Mouse (Mus musculus): ENCODE measurements around the gene Slc25a51. TPM values are rescaled to one million over a fixed set of nuclear protein-coding genes. Genes with fewer than 3 reads are reported as not detected.

Slc25a51 gene
- polyA plus RNA-seq (2012; rRNA removed): 98.9 and 105 TPM in 2 replicates

- Histone ChIP-seq H3K4me3 (ENCODE audit: insufficient read depth, low read length) (peak within 1 kb of the TSS; percentile 52), H3K27ac (ENCODE audit: insufficient read depth, low read length) (peak within 1 kb of the TSS; percentile 94), H3K4me1 (ENCODE audit: control insufficient read depth, insufficient read depth, low read length) (peaks cover 4% of the 10 kb centered on the region)
- TF ChIP-seq CTCF (IDR thresholded peaks at IDR 0.05; ENCODE audit: extremely low read depth, insufficient read depth, low read length) (no peak), POLR2A (IDR thresholded peaks at IDR 0.05; ENCODE audit: extremely low read depth, insufficient read depth, low read length) (no peak; the same call in 1 of the 2 replicates)
Measured at GRCm38 (mm10) chr4:45408427-45409132, at the start of gene Slc25a51. TSS of gene Slc25a51 (minus strand) at chr4:45408766.

- Histone ChIP-seq H3K4me1 (ENCODE audit: control insufficient read depth, insufficient read depth, low read length) (no peaks in the 10 kb centered on the region), H3K27ac (ENCODE audit: insufficient read depth, low read length) (no peak overlapping the region), H3K4me3 (ENCODE audit: insufficient read depth, low read length) (no peak overlapping the region)
- TF ChIP-seq POLR2A (IDR thresholded peaks at IDR 0.05; ENCODE audit: extremely low read depth, insufficient read depth, low read length): no peak
- TF ChIP-seq CTCF (IDR thresholded peaks at IDR 0.05; ENCODE audit: extremely low read depth, insufficient read depth, low read length): no peak
Measured at GRCm38 (mm10) chr4:45457543-45457942, 49.0 kb upstream of the Slc25a51 start.

- H3K4me3 ChIP-seq (ENCODE audit: insufficient read depth, low read length): no peak overlapping the region
- no peak overlapping the region for H3K27ac ChIP-seq (ENCODE audit: insufficient read depth, low read length)
- TF ChIP-seq CTCF (IDR thresholded peaks at IDR 0.05; ENCODE audit: extremely low read depth, insufficient read depth, low read length): no peak
- TF ChIP-seq POLR2A (IDR thresholded peaks at IDR 0.05; ENCODE audit: extremely low read depth, insufficient read depth, low read length): no peak
- no peaks in the 10 kb centered on the region for H3K4me1 ChIP-seq (ENCODE audit: control insufficient read depth, insufficient read depth, low read length)
Measured at GRCm38 (mm10) chr4:45455001-45455400, 46.4 kb upstream of the Slc25a51 start.

GRCm38 (mm10) chr4:45453271-45453851 is 44.8 kb upstream of the Slc25a51 start:
- Histone ChIP-seq H3K4me3 (ENCODE audit: insufficient read depth, low read length) (no peak overlapping the region), H3K4me1 (ENCODE audit: control insufficient read depth, insufficient read depth, low read length) (0 out of 2 replicates have a peak, but pooled peaks cover 2% of the 10 kb centered on the region), H3K27ac (ENCODE audit: insufficient read depth, low read length) (no peak overlapping the region)
- TF ChIP-seq POLR2A (IDR thresholded peaks at IDR 0.05; ENCODE audit: extremely low read depth, insufficient read depth, low read length) (no peak), CTCF (IDR thresholded peaks at IDR 0.05; ENCODE audit: extremely low read depth, insufficient read depth, low read length) (no peak)

GRCm38 (mm10) chr4:45452569-45453111 is 44.1 kb upstream of the Slc25a51 start:
- H3K4me1 ChIP-seq (ENCODE audit: control insufficient read depth, insufficient read depth, low read length): 0 out of 2 replicates have a peak, but pooled peaks cover 2% of the 10 kb centered on the region
- H3K27ac ChIP-seq (ENCODE audit: insufficient read depth, low read length): no peak overlapping the region
- TF ChIP-seq CTCF (IDR thresholded peaks at IDR 0.05; ENCODE audit: extremely low read depth, insufficient read depth, low read length) (no peak), POLR2A (IDR thresholded peaks at IDR 0.05; ENCODE audit: extremely low read depth, insufficient read depth, low read length) (no peak)
- no peak overlapping the region for H3K4me3 ChIP-seq (ENCODE audit: insufficient read depth, low read length)

- H3K4me3 ChIP-seq (ENCODE audit: insufficient read depth, low read length): no peak overlapping the region
- 0 out of 2 replicates have a peak, but pooled peaks cover 2% of the 10 kb centered on the region for H3K4me1 ChIP-seq (ENCODE audit: control insufficient read depth, insufficient read depth, low read length)
- no peak overlapping the region for H3K27ac ChIP-seq (ENCODE audit: insufficient read depth, low read length)
- TF ChIP-seq CTCF (IDR thresholded peaks at IDR 0.05; ENCODE audit: extremely low read depth, insufficient read depth, low read length) (no peak), POLR2A (IDR thresholded peaks at IDR 0.05; ENCODE audit: extremely low read depth, insufficient read depth, low read length) (no peak)
Measured at GRCm38 (mm10) chr4:45449012-45449411, 40.4 kb upstream of the Slc25a51 start.

- TF ChIP-seq POLR2A (IDR thresholded peaks at IDR 0.05; ENCODE audit: extremely low read depth, insufficient read depth, low read length) (no peak), CTCF (IDR thresholded peaks at IDR 0.05; ENCODE audit: extremely low read depth, insufficient read depth, low read length) (no peak)
- H3K4me3 ChIP-seq (ENCODE audit: insufficient read depth, low read length): no peak overlapping the region
- H3K27ac ChIP-seq (ENCODE audit: insufficient read depth, low read length): no peak overlapping the region
- H3K4me1 ChIP-seq (ENCODE audit: control insufficient read depth, insufficient read depth, low read length): 0 out of 2 replicates have a peak, but pooled peaks cover 2% of the 10 kb centered on the region
Measured at GRCm38 (mm10) chr4:45448481-45448880, 39.9 kb upstream of the Slc25a51 start.

GRCm38 (mm10) chr4:45447196-45447595 is 38.6 kb upstream of the Slc25a51 start:
- H3K4me3 ChIP-seq (ENCODE audit: insufficient read depth, low read length): no peak overlapping the region
- TF ChIP-seq CTCF (IDR thresholded peaks at IDR 0.05; ENCODE audit: extremely low read depth, insufficient read depth, low read length): no peak
- no peak for TF ChIP-seq POLR2A (IDR thresholded peaks at IDR 0.05; ENCODE audit: extremely low read depth, insufficient read depth, low read length)
- 0 out of 2 replicates have a peak, but pooled peaks cover 2% of the 10 kb centered on the region for H3K4me1 ChIP-seq (ENCODE audit: control insufficient read depth, insufficient read depth, low read length)
- no peak overlapping the region for H3K27ac ChIP-seq (ENCODE audit: insufficient read depth, low read length)

- H3K4me1 ChIP-seq (ENCODE audit: control insufficient read depth, insufficient read depth, low read length): 0 out of 2 replicates have a peak, but pooled peaks cover 2% of the 10 kb centered on the region
Measured at GRCm38 (mm10) chr4:45445235-45445634, 36.7 kb upstream of the Slc25a51 start.

More at GRCm38 (mm10) chr4:45445235-45445634, 36.7 kb upstream of the Slc25a51 start:
- TF ChIP-seq POLR2A (IDR thresholded peaks at IDR 0.05; ENCODE audit: extremely low read depth, insufficient read depth, low read length) (no peak), CTCF (IDR thresholded peaks at IDR 0.05; ENCODE audit: extremely low read depth, insufficient read depth, low read length) (no peak)
- H3K27ac ChIP-seq (ENCODE audit: insufficient read depth, low read length): no peak overlapping the region
- no peak overlapping the region for H3K4me3 ChIP-seq (ENCODE audit: insufficient read depth, low read length)
